Mouse (Mus musculus) midbrain, embryonic 16.5 days (tissue): Measurements from ENCODE around the gene Qrich1. TPM values are rescaled to one million over a fixed set of nuclear protein-coding genes. Genes with fewer than 3 reads are reported as not detected.
"Not testable (repeated sequence)": the region's sequence is repeated elsewhere in the genome, so short reads cannot be mapped to it uniquely, and the experiment has no call there.

ENCODE experiments used
- ATAC-seq: fragments of 200-750 bp; cut with Nextera tagmentation; 2 replicates; pipeline ENCODE4 v1.8.0; 2017; ENCODE audit warnings: moderate TSS enrichment
- H3K27ac ChIP-seq: fragments of 300-500 bp; sonication (generic); 2 replicates; pipeline ENCODE4 v1.5.1; 2014; ENCODE audit warnings: mild to moderate bottlenecking, low read length, mixed read lengths
- H3K27me3 ChIP-seq: fragments of 300-500 bp; sonication (generic); 2 replicates; pipeline ENCODE4 v1.6.1; 2014; ENCODE audit warnings: low read depth, low read length, mixed read lengths; ENCODE audit not compliant: control insufficient read depth, insufficient read depth
- H3K36me3 ChIP-seq: fragments of 300-500 bp; sonication (generic); 2 replicates; pipeline ENCODE4 v1.6.1; 2014; ENCODE audit warnings: mild to moderate bottlenecking, low read length, moderate library complexity, mixed read lengths; ENCODE audit not compliant: control insufficient read depth, insufficient read depth
- H3K4me1 ChIP-seq: fragments of 300-500 bp; sonication (generic); 2 replicates; pipeline ENCODE4 v1.6.1; 2014; ENCODE audit warnings: mild to moderate bottlenecking, low read length, mixed read lengths; ENCODE audit not compliant: control insufficient read depth, insufficient read depth
- H3K4me2 ChIP-seq: fragments of 300-500 bp; sonication (generic); 2 replicates; pipeline ENCODE4 v1.6.1; 2014; ENCODE audit warnings: mild to moderate bottlenecking, low read length, mixed read lengths
- H3K4me3 ChIP-seq: fragments of 300-500 bp; sonication (generic); 2 replicates; pipeline ENCODE4 v1.5.1; 2014; ENCODE audit warnings: low read depth, mild to moderate bottlenecking, low read length, moderate library complexity, mixed read lengths
- H3K9ac ChIP-seq: fragments of 300-500 bp; sonication (generic); 2 replicates; pipeline ENCODE4 v1.6.1; 2014; ENCODE audit warnings: low read depth, low read length, mixed read lengths
- H3K9me3 ChIP-seq: fragments of 300-500 bp; sonication (generic); replicated peaks from 2 replicates; pipeline ENCODE4 v1.6.1; 2014; ENCODE audit warnings: mild to moderate bottlenecking, low read length, mixed read lengths; ENCODE audit not compliant: control insufficient read depth, poor library complexity, severe bottlenecking
- WGBS: fragments of 180-500 bp; shearing (Covaris S2); extraction: QIAGEN DNeasy Blood & Tissue Kit; methylation state at CpG from one replicate; pipeline ENCODE4 v1.1.7; 2014; 5-methylcytosine and 5-hydroxymethylcytosine counted together
- polyA plus RNA-seq: library from polyadenylated mRNA; unstranded; fragments of >200 nt; fragmentation: Nextera tagmentation; extraction: Ambion mirVana; gene quantifications from 2 replicates; pipeline ENCODE4 v1.2.1, GENCODE M21; 2015

Qrich1 gene
- polyA plus RNA-seq, 1 experiment from 2014 or later, result 119 TPM

- Histone ChIP-seq H3K36me3 (no peaks in the 10 kb centered on the region), H3K9ac (peak overlapping the region; percentile 52), H3K27ac (peak overlapping the region; percentile 98), H3K9me3 (no peaks in the 10 kb centered on the region), H3K4me2 (peak overlapping the region; percentile 57), H3K27me3 (no peaks in the 10 kb centered on the region), H3K4me3 (peak overlapping the region; percentile 25; the same call in 1 of the 2 replicates), H3K4me1 (peaks cover 33% of the 10 kb centered on the region)
- ATAC-seq, result peak; percentile 98
- 2% methylated on average over 14 of the region's 14 CpGs for WGBS
Observed at GRCm38 (mm10) chr9:108587571-108588180, 71.1 kb downstream of the Qrich1 start.

DNA sequence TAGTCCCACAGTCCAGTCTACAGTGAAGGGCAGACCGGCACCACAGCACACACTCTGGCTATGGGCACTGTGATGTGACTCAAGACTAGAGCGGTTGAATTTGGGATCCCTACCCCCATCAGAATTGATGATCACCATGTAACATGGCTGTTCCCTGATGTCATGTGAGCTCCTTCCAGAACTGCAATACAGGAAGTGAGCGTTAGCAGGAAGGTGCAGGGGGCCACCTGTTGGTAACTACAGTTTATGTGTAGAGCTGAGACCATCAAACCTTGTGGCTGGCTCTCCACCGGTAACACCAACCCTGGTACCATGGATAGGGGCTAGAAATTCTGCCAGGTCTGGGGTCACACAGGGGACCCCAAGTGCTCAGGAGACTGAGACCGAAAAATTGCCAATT lies 72.6 kb downstream of the Qrich1 start:
- Histone ChIP-seq H3K4me2 (no peak overlapping the region), H3K27me3 (no peaks in the 10 kb centered on the region), H3K36me3 (no peaks in the 10 kb centered on the region), H3K9ac (no peak overlapping the region), H3K9me3 (no peaks in the 10 kb centered on the region), H3K4me1 (peaks cover 33% of the 10 kb centered on the region), H3K4me3 (no peak overlapping the region), H3K27ac (peak overlapping the region; percentile 98)
- ATAC-seq, result no peak
- WGBS, result 65% methylated on average over 5 of the region's 5 CpGs

GRCm38 (mm10) chr9:108591462-108591861 lies 74.9 kb downstream of the Qrich1 start:
- Histone ChIP-seq H3K27me3 (no peaks in the 10 kb centered on the region), H3K27ac (no peak overlapping the region), H3K4me2 (no peak overlapping the region), H3K4me1 (peaks cover 37% of the 10 kb centered on the region), H3K36me3 (no peaks in the 10 kb centered on the region), H3K9me3 (no peaks in the 10 kb centered on the region), H3K4me3 (no peak overlapping the region), H3K9ac (no peak overlapping the region)
- WGBS, result 81% methylated on average over 4 of the region's 4 CpGs
- ATAC-seq, result no peak

DNA sequence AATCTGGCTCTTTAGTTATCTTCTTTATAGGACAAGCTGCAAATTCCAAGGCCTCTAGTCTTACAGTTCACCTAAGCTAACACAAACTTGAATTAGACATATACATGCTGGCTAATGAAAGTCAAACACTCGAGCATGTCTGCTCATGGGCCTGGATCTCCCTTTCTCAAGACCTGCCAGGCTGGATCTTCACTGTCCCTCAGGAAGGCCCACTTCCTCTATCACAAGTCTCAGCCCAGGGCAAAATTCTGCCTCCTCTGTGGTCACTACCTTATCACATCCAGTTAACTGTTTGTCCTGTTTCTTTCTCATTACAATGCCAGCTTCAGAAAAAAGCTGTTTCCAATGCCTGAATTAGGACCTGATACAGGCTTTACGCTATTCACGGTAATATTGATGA lies 77.7 kb downstream of the Qrich1 start:
- no peak overlapping the region for H3K27ac ChIP-seq
- H3K4me2 ChIP-seq, result no peak overlapping the region
- no peaks in the 10 kb centered on the region for H3K27me3 ChIP-seq
- WGBS, result 92% methylated on average over 3 of the region's 3 CpGs
- H3K36me3 ChIP-seq, result no peaks in the 10 kb centered on the region
- no peaks in the 10 kb centered on the region for H3K9me3 ChIP-seq
- no peak overlapping the region for H3K9ac ChIP-seq
- H3K4me1 ChIP-seq, result peaks cover 18% of the 10 kb centered on the region
- H3K4me3 ChIP-seq, result no peak overlapping the region
- ATAC-seq, result no peak

DNA sequence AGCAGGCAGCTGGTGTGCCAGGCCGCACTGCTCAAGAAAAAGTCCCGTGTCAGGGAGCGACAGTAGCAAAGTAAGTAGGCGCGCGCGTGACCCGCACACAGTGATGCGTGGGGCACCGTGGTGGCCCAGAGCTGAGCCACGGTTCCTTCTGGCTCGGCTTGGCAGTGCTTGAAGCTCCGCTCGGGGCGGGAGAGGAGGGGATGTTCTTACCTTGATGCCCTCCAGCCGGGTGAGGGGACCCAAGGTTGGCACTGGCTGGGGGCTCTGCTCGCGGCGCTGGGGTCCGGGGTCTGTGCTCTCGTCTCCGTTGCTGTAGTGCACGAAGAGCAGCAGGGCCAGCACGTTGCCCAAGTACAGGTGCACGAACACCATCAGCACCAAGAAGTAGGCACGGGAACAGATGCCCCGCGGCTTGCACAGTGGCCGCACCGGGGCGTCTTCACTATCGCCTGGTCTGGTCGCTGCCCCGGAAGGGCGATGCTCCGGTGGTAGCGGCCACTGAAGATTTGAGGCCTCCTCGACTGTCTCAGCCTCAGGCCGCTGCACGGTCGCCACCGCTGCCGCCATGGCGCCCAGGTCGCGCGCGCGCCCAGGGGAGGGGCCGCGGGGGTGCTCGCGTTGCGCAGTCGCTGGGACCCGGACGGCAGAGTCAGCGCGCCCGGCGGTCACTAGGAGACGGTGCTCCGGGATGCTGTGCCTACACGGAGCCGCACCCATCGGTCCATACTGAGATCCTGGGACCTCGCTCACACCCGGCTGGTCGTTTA lies 80.6 kb downstream of the Qrich1 start, which contains the start of gene P4htm:
TSS of gene P4htm (minus strand) at position 670 of the 767 bp plus-strand sequence.
- Histone ChIP-seq H3K4me3 (peak within 1 kb of the TSS; percentile 78), H3K36me3 (no peaks in the 10 kb centered on the region), H3K9ac (peak within 1 kb of the TSS; percentile 86), H3K27me3 (no peaks in the 10 kb centered on the region), H3K9me3 (no peaks in the 10 kb centered on the region), H3K27ac (peak within 1 kb of the TSS; percentile 84), H3K4me1 (peaks cover 16% of the 10 kb centered on the region), H3K4me2 (peak within 1 kb of the TSS; percentile 94)
- WGBS, result 2% methylated on average over 67 of the region's 69 CpGs
- ATAC-seq, result peak; percentile 89

DNA sequence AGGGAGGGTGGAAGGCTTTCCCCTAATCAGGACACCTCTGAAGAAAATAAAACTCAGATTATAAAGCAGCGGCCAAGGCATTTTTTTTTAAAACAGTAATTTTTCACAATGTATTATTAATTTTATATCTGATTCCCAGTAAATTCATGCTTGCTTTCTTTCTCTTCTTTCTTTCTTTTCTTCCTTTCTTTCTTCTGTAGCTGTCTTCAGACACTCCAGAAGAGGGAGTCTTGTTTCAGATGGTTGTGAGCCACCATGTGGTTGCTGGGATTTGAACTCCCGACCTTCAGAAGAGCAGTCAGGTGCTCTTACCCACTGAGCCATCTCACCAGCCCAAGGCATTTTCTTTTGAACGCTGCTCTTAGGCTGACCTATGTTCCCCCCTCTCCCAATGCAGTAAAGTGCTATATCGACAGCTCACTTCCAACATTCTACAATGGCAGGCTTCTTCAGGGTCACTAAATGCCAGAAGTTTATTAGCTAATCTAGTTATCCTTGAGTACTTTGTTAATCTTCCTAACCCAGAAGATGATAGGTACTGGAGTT lies 82.5 kb downstream of the Qrich1 start:
- H3K27ac ChIP-seq, result no peak overlapping the region
- H3K4me1 ChIP-seq, result peaks cover 16% of the 10 kb centered on the region
- ATAC-seq, result no peak
- no peak overlapping the region for H3K4me2 ChIP-seq
- H3K27me3 ChIP-seq, result no peaks in the 10 kb centered on the region
- 83% methylated on average over 4 of the region's 4 CpGs for WGBS
- no peaks in the 10 kb centered on the region for H3K9me3 ChIP-seq
- peaks cover 6% of the 10 kb centered on the region for H3K36me3 ChIP-seq
- no peak overlapping the region for H3K4me3 ChIP-seq
- H3K9ac ChIP-seq, result no peak overlapping the region

- no peak for ATAC-seq
- WGBS, result 49% methylated on average over 2 of the region's 2 CpGs
- Histone ChIP-seq H3K4me1 (peaks cover 16% of the 10 kb centered on the region), H3K36me3 (peaks cover 10% of the 10 kb centered on the region), H3K9ac (no peak overlapping the region), H3K4me3 (no peak overlapping the region), H3K9me3 (no peaks in the 10 kb centered on the region), H3K4me2 (no peak overlapping the region), H3K27ac (no peak overlapping the region), H3K27me3 (no peaks in the 10 kb centered on the region)
Observed at GRCm38 (mm10) chr9:108600011-108600410, 83.4 kb downstream of the Qrich1 start.

DNA sequence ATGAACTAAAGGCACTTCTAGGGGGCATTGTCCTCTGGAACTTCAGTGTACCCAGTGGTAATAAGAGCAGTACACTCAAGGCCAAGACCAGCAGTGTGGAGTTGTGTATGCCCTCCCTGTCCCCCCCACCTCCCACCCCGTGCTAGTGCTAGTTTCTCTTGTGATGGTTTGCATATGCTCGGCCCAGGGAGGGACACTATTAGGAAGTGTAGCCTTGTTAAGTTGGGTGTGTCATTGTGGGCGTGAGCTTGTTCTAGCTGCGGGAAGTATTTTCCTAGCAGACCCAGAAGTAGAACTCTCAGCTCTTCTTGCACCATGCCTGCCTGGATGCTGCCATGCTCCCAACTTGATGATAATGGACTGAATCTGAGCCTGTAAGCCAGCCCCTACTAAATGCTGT lies 85.4 kb downstream of the Qrich1 start:
- Histone ChIP-seq H3K4me2 (no peak overlapping the region), H3K27me3 (no peaks in the 10 kb centered on the region), H3K9ac (no peak overlapping the region), H3K4me3 (no peak overlapping the region), H3K4me1 (peaks cover 4% of the 10 kb centered on the region), H3K36me3 (peaks cover 14% of the 10 kb centered on the region), H3K27ac (no peak overlapping the region), H3K9me3 (no peaks in the 10 kb centered on the region)
- 85% methylated on average over 4 of the region's 4 CpGs for WGBS
- ATAC-seq, result no peak

DNA sequence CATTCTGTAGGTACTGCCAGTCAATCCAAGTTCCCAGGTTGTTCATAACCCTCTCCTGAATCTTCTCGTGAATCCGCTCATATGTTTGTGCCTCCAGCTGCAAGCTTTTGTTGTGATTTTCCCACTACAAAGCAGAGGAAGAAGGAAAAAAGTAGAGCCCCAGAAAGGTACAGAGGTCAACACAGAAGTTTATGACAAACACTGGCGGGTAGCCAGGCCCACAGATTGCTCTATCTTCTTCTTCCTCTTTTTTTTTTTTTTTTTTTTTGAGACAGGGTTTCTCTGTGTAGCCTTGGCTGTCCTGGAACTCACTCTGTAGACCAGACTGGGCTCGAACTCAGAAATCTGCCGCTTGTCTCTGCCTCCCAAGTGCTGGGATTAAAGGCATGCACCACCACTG lies 91.3 kb downstream of the Qrich1 start:
- not testable (repeated sequence) for ATAC-seq

More for the DNA sequence above, 91.3 kb downstream of the Qrich1 start:
- H3K4me1 ChIP-seq, H3K4me3 ChIP-seq, H3K27me3 ChIP-seq, H3K9ac ChIP-seq, H3K27ac ChIP-seq, H3K4me2 ChIP-seq, H3K9me3 ChIP-seq: not testable (repeated sequence)
- H3K36me3 ChIP-seq, result peaks cover 48% of the 10 kb centered on the region
- WGBS, result 95% methylated on average over 5 of the region's 5 CpGs
